Mouse (Mus musculus) limb, embryonic 10.5 days (tissue): Measurements from ENCODE around the gene Mblac1. TPM values are rescaled to one million over a fixed set of nuclear protein-coding genes. Genes with fewer than 3 reads are reported as not detected.
"Not testable (repeated sequence)": the region's sequence is repeated elsewhere in the genome, so short reads cannot be mapped to it uniquely, and the experiment has no call there.

Experiments used
- DNase-seq: peaks from one replicate; pipeline ENCODE4 v3.0.0-alpha.2; 2017; ENCODE audit warnings: low spot score
- H3K27ac ChIP-seq: fragments of 300-500 bp; sonication (generic); 2 replicates; pipeline ENCODE4 v1.5.1; 2016; ENCODE audit warnings: mild to moderate bottlenecking
- H3K27me3 ChIP-seq: fragments of 300-500 bp; sonication (generic); 2 replicates; pipeline ENCODE4 v1.6.1; 2016; ENCODE audit warnings: low read depth, mild to moderate bottlenecking; ENCODE audit not compliant: poor library complexity, severe bottlenecking
- H3K36me3 ChIP-seq: fragments of 300-500 bp; sonication (generic); 2 replicates; pipeline ENCODE4 v1.6.1; 2016; ENCODE audit warnings: mild to moderate bottlenecking, moderate library complexity
- H3K4me1 ChIP-seq: fragments of 300-500 bp; sonication (generic); 2 replicates; pipeline ENCODE4 v1.6.1; 2016
- H3K4me3 ChIP-seq: fragments of 300-500 bp; sonication (generic); 2 replicates; pipeline ENCODE4 v1.5.1; 2016; ENCODE audit warnings: mild to moderate bottlenecking, moderate library complexity
- H3K9me3 ChIP-seq: fragments of 300-500 bp; sonication (generic); replicated peaks from 2 replicates; pipeline ENCODE4 v1.6.1; 2016; ENCODE audit warnings: mild to moderate bottlenecking
- WGBS: fragments of 180-500 bp; shearing (Covaris S2); methylation state at CpG from one replicate; pipeline ENCODE4 v1.1.7; 2016; 5-methylcytosine and 5-hydroxymethylcytosine counted together
- polyA plus RNA-seq: library from polyadenylated mRNA; unstranded; fragments of >200 nt; fragmentation: Nextera tagmentation; extraction: Ambion mirVana; gene quantifications from 2 replicates; pipeline ENCODE4 v1.2.1, GENCODE M21; 2016

Mblac1 gene
- polyA plus RNA-seq, 1 experiment from 2014 or later, result 9.5 TPM

- Histone ChIP-seq H3K36me3 (peaks cover 58% of the 10 kb centered on the region), H3K27ac (peak within 1 kb of the TSS; percentile 93), H3K4me1 (peaks cover 11% of the 10 kb centered on the region), H3K4me3 (peak within 1 kb of the TSS; percentile 69), H3K27me3 (no peaks in the 10 kb centered on the region), H3K9me3 (no peaks in the 10 kb centered on the region)
- under 1% methylated on average over 31 of the region's 31 CpGs for WGBS
- peak; percentile 84 for DNase-seq
Observed at GRCm38 (mm10) chr5:138186950-138187638, 7.0 kb upstream of the Mblac1 start, which contains the start of the genes Taf6 and Cnpy4. Gene Taf6 (minus strand): TSS chr5:138187451. Gene Cnpy4 (plus strand): TSS chr5:138187485.

- Histone ChIP-seq H3K4me3 (peak overlapping the region; percentile 69), H3K27me3 (no peaks in the 10 kb centered on the region), H3K36me3 (peaks cover 58% of the 10 kb centered on the region), H3K9me3 (no peaks in the 10 kb centered on the region), H3K4me1 (peaks cover 11% of the 10 kb centered on the region), H3K27ac (peak overlapping the region; percentile 93)
- peak; percentile 43 for DNase-seq
- WGBS, result 2% methylated on average over 10 of the region's 10 CpGs
Observed at GRCm38 (mm10) chr5:138187661-138188306, 6.3 kb upstream of the Mblac1 start.

GRCm38 (mm10) chr5:138194755-138195345 is 736 bp downstream of the Mblac1 start:
- 5% methylated on average over 29 of the region's 29 CpGs for WGBS
- peaks cover 39% of the 10 kb centered on the region for H3K36me3 ChIP-seq
- H3K9me3 ChIP-seq, result no peaks in the 10 kb centered on the region
- peak overlapping the region; percentile 94 for H3K27ac ChIP-seq
- H3K27me3 ChIP-seq, result no peaks in the 10 kb centered on the region
- peaks cover 13% of the 10 kb centered on the region for H3K4me1 ChIP-seq
- peak; percentile 69 for DNase-seq
- H3K4me3 ChIP-seq, result peak overlapping the region; percentile 82

- H3K4me3 ChIP-seq, result peak overlapping the region; percentile 82
- no peak overlapping the region for H3K27ac ChIP-seq
- H3K9me3 ChIP-seq, result no peaks in the 10 kb centered on the region
- peaks cover 32% of the 10 kb centered on the region for H3K36me3 ChIP-seq
- H3K4me1 ChIP-seq, result peaks cover 13% of the 10 kb centered on the region
- no peak for DNase-seq
- H3K27me3 ChIP-seq, result no peaks in the 10 kb centered on the region
- 90% methylated on average over 7 of the region's 7 CpGs for WGBS
Observed at GRCm38 (mm10) chr5:138195463-138195862, 1.3 kb downstream of the Mblac1 start.

GRCm38 (mm10) chr5:138199576-138199975 is 5.5 kb downstream of the Mblac1 start:
- Histone ChIP-seq H3K9me3 (peaks cover under 1% of the 10 kb centered on the region; the same call in 1 of the 2 replicates), H3K4me3 (no peak overlapping the region), H3K27ac (no peak overlapping the region), H3K4me1 (peaks cover 9% of the 10 kb centered on the region), H3K36me3 (no peaks in the 10 kb centered on the region), H3K27me3 (no peaks in the 10 kb centered on the region)
- no peak for DNase-seq
- WGBS, result 24% methylated on average over 1 of the region's 1 CpGs

- DNase-seq, result no peak
- Histone ChIP-seq H3K4me3 (no peak overlapping the region), H3K27ac (no peak overlapping the region), H3K4me1 (no peaks in the 10 kb centered on the region), H3K9me3 (peaks cover 2% of the 10 kb centered on the region; the same call in 1 of the 2 replicates), H3K27me3 (no peaks in the 10 kb centered on the region), H3K36me3 (no peaks in the 10 kb centered on the region)
- WGBS, result 89% methylated on average over 3 of the region's 3 CpGs
Observed at GRCm38 (mm10) chr5:138202086-138202485, 8.0 kb downstream of the Mblac1 start.

- no peak for DNase-seq
- H3K4me3 ChIP-seq, result no peak overlapping the region
- H3K4me1 ChIP-seq, result no peaks in the 10 kb centered on the region
- peaks cover 2% of the 10 kb centered on the region; the same call in 1 of the 2 replicates for H3K9me3 ChIP-seq
- 93% methylated on average over 1 of the region's 1 CpGs for WGBS
- no peak overlapping the region for H3K27ac ChIP-seq
- no peaks in the 10 kb centered on the region for H3K36me3 ChIP-seq
- H3K27me3 ChIP-seq, result no peaks in the 10 kb centered on the region
Observed at GRCm38 (mm10) chr5:138207253-138207652, 13.1 kb downstream of the Mblac1 start.

- no peak overlapping the region for H3K4me3 ChIP-seq
- H3K27ac ChIP-seq, result no peak overlapping the region
- no peak for DNase-seq
- H3K27me3 ChIP-seq, result no peaks in the 10 kb centered on the region
- H3K36me3 ChIP-seq, result no peaks in the 10 kb centered on the region
- 91% methylated on average over 4 of the region's 4 CpGs for WGBS
- H3K9me3 ChIP-seq, result peaks cover 2% of the 10 kb centered on the region; the same call in 1 of the 2 replicates
- no peaks in the 10 kb centered on the region for H3K4me1 ChIP-seq
Observed at GRCm38 (mm10) chr5:138207873-138208272, 13.8 kb downstream of the Mblac1 start.

GRCm38 (mm10) chr5:138216632-138217031 is 22.5 kb downstream of the Mblac1 start:
- not testable (repeated sequence) for H3K27me3 ChIP-seq, H3K36me3 ChIP-seq, H3K27ac ChIP-seq, H3K4me1 ChIP-seq, H3K9me3 ChIP-seq, H3K4me3 ChIP-seq, DNase-seq
- 97% methylated on average over 13 of the region's 13 CpGs for WGBS

GRCm38 (mm10) chr5:138219864-138220263 is 25.8 kb downstream of the Mblac1 start:
- no peaks in the 10 kb centered on the region for H3K27me3 ChIP-seq
- 86% methylated on average over 2 of the region's 2 CpGs for WGBS
- no peak overlapping the region for H3K4me3 ChIP-seq
- H3K27ac ChIP-seq, result no peak overlapping the region
- H3K36me3 ChIP-seq, result no peaks in the 10 kb centered on the region
- H3K4me1 ChIP-seq, result no peaks in the 10 kb centered on the region
- peaks cover 6% of the 10 kb centered on the region; the same call in 1 of the 2 replicates for H3K9me3 ChIP-seq
- DNase-seq, result no peak

- Histone ChIP-seq H3K4me1 (no peaks in the 10 kb centered on the region), H3K4me3 (no peak overlapping the region), H3K9me3 (no peaks in the 10 kb centered on the region), H3K27ac (no peak overlapping the region), H3K36me3 (no peaks in the 10 kb centered on the region), H3K27me3 (no peaks in the 10 kb centered on the region)
- peak; percentile 77 for DNase-seq
- 26% methylated on average over 4 of the region's 4 CpGs for WGBS
Observed at GRCm38 (mm10) chr5:138222111-138222510, 28.0 kb downstream of the Mblac1 start.

GRCm38 (mm10) chr5:138223287-138223686 is 29.2 kb downstream of the Mblac1 start:
- Histone ChIP-seq H3K36me3 (no peaks in the 10 kb centered on the region), H3K9me3 (no peaks in the 10 kb centered on the region), H3K4me1 (no peaks in the 10 kb centered on the region), H3K4me3 (no peak overlapping the region), H3K27ac (no peak overlapping the region), H3K27me3 (no peaks in the 10 kb centered on the region)
- no peak for DNase-seq
- 63% methylated on average over 3 of the region's 3 CpGs for WGBS

- DNase-seq, result no peak
- Histone ChIP-seq H3K4me1 (no peaks in the 10 kb centered on the region), H3K9me3 (no peaks in the 10 kb centered on the region), H3K27me3 (no peaks in the 10 kb centered on the region), H3K4me3 (no peak within 1 kb of the TSS), H3K27ac (no peak within 1 kb of the TSS), H3K36me3 (no peaks in the 10 kb centered on the region)
- WGBS, result 67% methylated on average over 2 of the region's 2 CpGs
Observed at GRCm38 (mm10) chr5:138225700-138226099, 31.6 kb downstream of the Mblac1 start, which contains the start of gene Nxpe5. Gene Nxpe5 (plus strand): TSS chr5:138225898.
